12 mouse cellular contexts compared by ENCODE assay signal in the genomic region with DNA sequence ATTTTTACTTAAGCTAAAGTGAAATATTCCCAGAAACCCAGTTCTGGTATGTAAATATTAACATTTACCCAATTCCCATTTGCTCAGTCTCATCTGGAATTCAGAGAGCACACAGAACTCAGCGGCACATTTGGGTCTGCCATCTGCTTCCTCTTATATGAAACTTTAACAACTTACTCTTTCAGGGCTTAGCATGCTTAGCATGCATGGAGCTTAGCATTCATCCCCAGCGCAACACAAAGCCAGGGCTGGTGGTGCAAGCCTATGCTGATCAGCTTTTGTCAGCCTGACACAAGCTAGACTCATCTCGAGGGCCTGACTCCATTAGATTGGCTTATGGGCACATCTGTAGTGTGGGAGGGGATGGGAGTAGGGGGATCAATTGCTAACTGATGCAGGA. TPM values are rescaled to one million over a fixed set of nuclear protein-coding genes. Genes with fewer than 3 reads are reported as not detected.
DNase-seq lines count a peak whose midpoint lies in the region.
"Had no signal": no experiment of that assay in that cellular context is flagged by ENCODE, and none has a peak within 500 bp of the region (broad histone marks: within the 10 kb centered on the region; RNA-seq: fewer than 3 reads in every experiment).

No protein-coding gene starts in this region.

- intact Hi-C loops in left cerebral cortex, postnatal 14 days (cut with DNase I): no loop called here
- intact Hi-C loops in left cerebral cortex, postnatal 4 days (cut with DNase I): no loop called here

- peak; percentile 37 to 40 for DNase-seq in left cerebral cortex, postnatal 14 days (ENCODE audit: low spot score in 2 of 2)
- no peak for DNase-seq in left cerebral cortex, postnatal 4 days
- DNase-seq in right cerebral cortex, postnatal 25 days: peak; percentile 26
- no peak for DNase-seq in right cerebral cortex, postnatal 14 days
- DNase-seq in layer of hippocampus, adult 18-20 months (ENCODE audit: low spot score in 2 of 2): peak; percentile 24 to 69
- no peak for DNase-seq in adrenal gland, adult 2 months
- no peak for DNase-seq in urinary bladder, postnatal 4 days (ENCODE audit: low spot score in 2 of 2)
- DNase-seq: adrenal gland, postnatal 25 days; cerebellum, postnatal 14 days; kidney, adult 8-10 months; kidney, postnatal 4 days; liver, embryonic 13.5 days had no signal

RNA-seq across cellular contexts. Expression of a gene that starts 25.9 kb away (rescaled TPM):
- total RNA-seq in left cerebral cortex, postnatal 14 days (2021): 10 to 100 TPM; 33.3 to 35.6 TPM
- 10 to 100 TPM; 62.9 to 79.5 TPM for total RNA-seq in left cerebral cortex, postnatal 4 days (2021)
- total RNA-seq in layer of hippocampus, adult 18-20 months (2021): 10 to 100 TPM; 42.6 to 47.0 TPM
- 10 to 100 TPM; 38.6 to 82.3 TPM for total RNA-seq in adrenal gland, adult 2 months (2021)
- polyA plus RNA-seq in adrenal gland, adult 2 months (2012; rRNA removed): 3.4 and 3.9 TPM in 2 replicates

RNA-seq across cellular contexts. Expression of a gene that starts 44.3 kb away (rescaled TPM):
- total RNA-seq in left cerebral cortex, postnatal 14 days (2021): 1 to 10 TPM; 5.4 to 5.9 TPM
- total RNA-seq in left cerebral cortex, postnatal 4 days (2021): 1 to 10 TPM; 2.6 to 5.3 TPM
- total RNA-seq in layer of hippocampus, adult 18-20 months (2021): 1 to 10 TPM; 1.8 to 2.0 TPM
- 100 to 1,000 TPM; 101 to 116 TPM for total RNA-seq in adrenal gland, adult 2 months (2021)
- polyA plus RNA-seq in adrenal gland, adult 2 months (2012; rRNA removed): 9.7 and 12.9 TPM in 2 replicates

Comparison
In these comparisons a context has a peak if more than half of its experiments do, and no peak if none do; other contexts are left out.
1. DNase-seq: peak in left cerebral cortex, postnatal 14 days (2 of 2), right cerebral cortex, postnatal 25 days (single experiment) and layer of hippocampus, adult 18-20 months (2 of 2); none in left cerebral cortex, postnatal 4 days (single experiment), right cerebral cortex, postnatal 14 days (single experiment), adrenal gland, adult 2 months (single experiment) and urinary bladder, postnatal 4 days (0 of 2).
2. RNA of a gene that starts 44.3 kb away (total RNA-seq): 101 to 116 TPM in adrenal gland, adult 2 months; 5.4 to 5.9 TPM in left cerebral cortex, postnatal 14 days, 2.6 to 5.3 TPM in left cerebral cortex, postnatal 4 days and 1.8 to 2.0 TPM in layer of hippocampus, adult 18-20 months; every median in the first group is over 10 times any median in the second.